Mouse (Mus musculus): ENCODE results near the gene Gm45234.

GRCm38 (mm10) chr6:124791911-124792310 lies 36.1 kb upstream of the Gm45234 start:
- TF ChIP-seq CTCF (IDR thresholded peaks at IDR 0.05; ENCODE audit: low read depth) (no peak), EP300 (IDR thresholded peaks at IDR 0.05; ENCODE audit: low read depth) (no peak)

All from liver, postnatal 0 days (tissue).